1 mouse cellular context compared by ENCODE assay signal in the genomic region with DNA sequence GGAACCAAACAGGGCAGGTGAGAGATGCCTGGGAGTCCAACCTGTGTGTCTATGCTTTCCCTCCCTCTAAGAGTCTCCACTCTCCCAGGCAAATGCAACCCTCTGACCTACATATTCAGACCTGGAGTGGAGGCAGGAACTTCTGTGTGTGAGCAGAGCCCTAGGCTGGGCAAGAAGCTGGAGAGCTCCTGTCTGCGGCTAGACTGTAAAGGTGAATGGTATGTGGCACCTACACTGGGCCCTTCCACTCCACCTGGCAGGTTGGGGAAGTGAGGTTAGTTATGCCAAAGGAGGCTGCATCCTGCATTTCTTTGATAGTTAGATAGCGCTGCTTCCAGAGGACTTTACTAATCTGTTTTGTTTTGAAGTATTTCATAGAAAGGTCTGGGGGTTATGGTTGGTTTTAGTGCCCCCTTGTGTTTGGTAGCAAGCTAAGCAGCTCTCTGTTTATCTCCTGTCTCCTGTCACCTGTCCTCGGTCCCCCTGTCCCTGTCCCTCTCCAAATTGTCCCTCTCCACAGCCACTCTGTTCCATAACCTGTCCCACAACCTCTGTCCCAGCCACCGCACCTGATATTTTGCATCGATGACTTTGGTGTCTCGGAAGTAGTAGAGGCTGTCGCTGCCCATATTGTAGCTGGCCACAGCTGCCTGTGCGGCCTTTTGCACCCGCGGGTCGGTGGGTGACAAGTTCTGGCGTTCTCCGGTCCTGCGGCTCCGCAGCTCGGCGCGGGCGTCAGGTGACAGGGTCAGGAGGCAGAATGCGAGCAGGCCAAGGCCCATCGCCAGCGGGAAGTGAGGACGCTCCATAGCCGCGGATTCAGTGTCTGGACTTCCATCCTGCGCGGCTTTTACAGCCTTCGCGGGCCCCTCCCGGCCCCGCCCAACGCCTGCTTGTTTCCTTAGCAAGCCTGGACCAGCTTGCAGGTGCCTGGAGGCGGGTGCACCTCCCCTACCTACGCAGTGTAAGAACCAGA.
TF ChIP-seq lines count a peak whose summit lies in the region.

No protein-coding gene starts in this region.

TF ChIP-seq in ES-E14, 5 proteins besides CTCF, POLR2A, EP300 and RAD21:
- TF ChIP-seq ZNF384 (IDR thresholded peaks at IDR 0.05; ENCODE audit: low read depth, low read length) (no peak), CHD2 (IDR thresholded peaks at IDR 0.05; ENCODE audit: low read depth, low read length) (no peak), HCFC1 (IDR thresholded peaks at IDR 0.05; ENCODE audit: borderline replicate concordance, insufficient read depth, low read length) (no peak), ZC3H11A (IDR thresholded peaks at IDR 0.05; ENCODE audit: borderline replicate concordance, low read depth, low read length) (no peak), MAFK (IDR thresholded peaks at IDR 0.05; ENCODE audit: insufficient read depth, low read depth, low read length) (no peak)
